Mouse (Mus musculus): Measurements from ENCODE around the gene Bola1.
"Not testable (repeated sequence)": the region's sequence is repeated elsewhere in the genome, so short reads cannot be mapped to it uniquely, and the experiment has no call there.

Gene Bola1

DNA sequence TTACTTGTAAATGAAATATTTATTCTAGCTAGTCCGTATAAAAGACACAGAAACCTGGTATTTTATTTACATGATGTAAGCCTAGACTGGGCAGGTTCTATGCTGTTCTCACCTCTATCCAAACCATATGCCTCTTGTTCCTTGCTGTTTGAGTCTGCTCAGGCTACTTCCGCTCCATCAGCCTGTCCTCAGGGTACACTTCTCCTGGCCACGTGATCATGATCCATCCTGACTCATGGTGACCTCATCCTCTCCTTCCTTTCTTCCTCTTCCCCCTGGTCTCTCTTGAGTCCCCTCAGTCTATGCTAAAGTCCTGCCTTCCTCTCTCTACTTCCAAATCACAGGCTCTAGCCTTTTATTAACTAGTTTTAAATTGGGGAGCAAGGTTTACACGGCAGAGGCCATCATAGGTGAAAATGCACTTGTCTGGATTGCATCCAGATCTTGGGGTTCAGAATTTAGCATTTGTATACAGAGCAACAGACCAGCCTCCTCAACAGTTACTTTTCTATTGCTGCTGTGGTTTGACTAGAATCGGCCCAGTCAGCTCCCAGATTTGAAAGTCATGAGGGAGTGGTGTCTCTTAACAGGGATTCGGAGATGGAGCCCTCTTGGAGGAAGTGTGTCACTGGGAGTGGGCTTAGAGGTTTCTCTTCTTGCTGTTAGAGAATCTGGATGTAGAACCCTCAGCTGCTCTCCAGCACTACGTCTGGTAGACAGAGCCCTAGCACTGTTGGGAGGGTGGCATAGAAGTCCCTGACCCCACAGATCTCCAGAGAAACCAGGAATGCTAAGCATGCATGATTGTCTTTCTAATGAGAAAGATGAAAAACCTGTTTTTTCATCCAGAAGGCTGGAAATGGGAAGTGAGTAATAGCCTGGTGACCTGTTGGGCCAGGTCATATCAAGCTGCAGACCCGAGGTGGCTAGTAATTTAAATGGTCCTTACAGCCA is 7.5 kb upstream of the Bola1 start:
- DNase-seq (ENCODE audit: low spot score in 2 of 2) = no peak

- DNase-seq (ENCODE audit: low spot score in 2 of 2) = no peak
Observed at GRCm38 (mm10) chr3:96225421-96225820, 5.9 kb upstream of the Bola1 start.

DNA sequence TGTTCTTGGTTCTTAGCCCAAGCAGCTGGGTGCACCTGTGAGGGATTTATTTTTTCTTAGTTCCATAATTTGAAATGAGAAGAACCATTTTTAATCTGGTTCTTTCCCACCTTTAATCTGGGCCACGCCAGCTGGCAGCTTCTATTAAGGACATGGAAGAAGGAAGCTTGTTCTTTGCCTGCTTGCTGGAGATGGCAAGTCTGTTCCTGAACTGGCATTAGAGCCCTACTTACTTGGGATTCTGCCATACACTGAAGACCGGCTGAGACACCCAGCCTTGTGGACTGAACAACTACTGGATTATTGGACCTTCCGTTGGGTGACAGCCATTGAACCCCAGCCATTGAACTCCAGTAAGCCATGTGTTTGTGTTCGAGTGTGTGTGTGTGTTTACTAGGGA is 3.3 kb upstream of the Bola1 start:
- DNase-seq (ENCODE audit: low spot score in 2 of 2) = no peak

DNA sequence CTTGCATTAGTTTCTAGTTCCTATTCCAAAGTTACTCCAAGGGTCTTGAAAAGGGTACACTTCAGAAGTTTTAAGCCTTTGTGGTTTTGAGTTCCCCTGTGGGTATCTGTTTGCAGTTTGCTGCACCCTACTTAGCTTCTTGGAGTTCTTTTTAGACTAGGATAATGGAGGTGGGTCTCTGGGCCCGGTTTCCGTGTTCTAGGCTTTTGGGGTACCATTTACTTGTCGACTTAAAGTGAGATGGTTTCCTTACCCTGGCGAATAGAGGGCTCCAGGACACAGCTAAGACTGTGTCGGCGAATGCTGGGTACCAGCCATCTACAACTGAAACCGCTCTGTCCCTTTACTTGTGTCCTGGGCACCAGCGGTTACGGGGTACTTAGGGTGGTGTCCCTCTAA is 2.1 kb upstream of the Bola1 start:
- DNase-seq (ENCODE audit: low spot score in 2 of 2) = peak; percentile 8 to 23

- DNase-seq (ENCODE audit: low spot score in 2 of 2) = peak; percentile 85 to 90
Observed at GRCm38 (mm10) chr3:96220765-96221639, 1.5 kb upstream of the Bola1 start, which contains the start of the genes Hist2h2ac and Hist2h2be. TSS of gene Hist2h2ac (minus strand) at chr3:96220880. TSS of gene Hist2h2be (plus strand) at chr3:96221119.

GRCm38 (mm10) chr3:96220131-96220764 is 739 bp upstream of the Bola1 start:
- not testable (repeated sequence) for DNase-seq (ENCODE audit: low spot score in 2 of 2)

GRCm38 (mm10) chr3:96219191-96219641 is 293 bp downstream of the Bola1 start:
- DNase-seq (ENCODE audit: low spot score in 2 of 2) = peak in 1 of 2 experiments; percentile 46

DNA sequence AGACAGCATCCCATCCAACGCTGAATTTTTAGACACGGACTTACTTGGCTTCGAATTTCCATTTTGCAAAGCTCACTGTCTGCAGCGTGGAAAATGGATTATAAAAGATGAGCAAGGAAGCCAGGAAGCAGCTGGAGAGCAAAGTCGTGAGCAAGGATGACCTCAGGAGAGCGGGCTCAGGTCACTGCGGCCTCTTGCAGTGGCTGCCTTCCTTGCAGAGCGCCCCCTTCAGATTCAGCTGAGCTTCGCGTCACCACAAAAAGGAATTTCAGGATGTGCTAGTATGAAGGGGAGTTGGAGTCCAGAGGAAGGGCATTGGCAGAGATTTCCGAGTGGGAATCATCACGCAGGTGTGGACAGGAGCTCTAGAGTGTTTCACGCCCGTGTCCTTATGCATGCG is 10.3 kb downstream of the Bola1 start:
- DNase-seq (ENCODE audit: low spot score in 2 of 2) = no peak

- DNase-seq (ENCODE audit: low spot score in 2 of 2) = no peak
Observed at GRCm38 (mm10) chr3:96207819-96208218, 11.7 kb downstream of the Bola1 start.

DNA sequence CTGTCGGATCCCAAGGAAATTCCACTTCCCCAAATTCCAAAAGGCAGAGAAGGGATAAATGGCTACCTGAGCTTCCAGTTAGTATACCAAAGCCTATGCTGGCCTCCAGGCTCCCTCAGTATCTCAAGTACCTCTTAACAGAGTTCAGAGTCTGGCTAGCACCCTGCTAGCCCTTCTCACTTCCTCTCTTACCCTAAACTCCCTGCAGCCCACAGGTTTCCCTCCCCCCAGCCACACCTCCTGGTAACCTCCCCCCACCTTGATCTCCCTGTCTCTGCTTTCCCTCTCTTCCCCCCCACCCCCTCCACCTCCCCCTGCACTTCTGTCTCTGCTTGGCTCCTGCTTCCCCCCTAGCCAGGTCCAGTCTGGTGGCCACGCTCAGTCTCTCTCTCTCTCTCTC is 19.8 kb downstream of the Bola1 start:
- DNase-seq (ENCODE audit: low spot score in 2 of 2) = no peak

GRCm38 (mm10) chr3:96198601-96199251 is 20.8 kb downstream of the Bola1 start:
- DNase-seq (ENCODE audit: low spot score in 2 of 2) = not testable (repeated sequence)

- no peak for DNase-seq (ENCODE audit: low spot score in 2 of 2)
Observed at GRCm38 (mm10) chr3:96198181-96198580, 21.3 kb downstream of the Bola1 start.

DNA sequence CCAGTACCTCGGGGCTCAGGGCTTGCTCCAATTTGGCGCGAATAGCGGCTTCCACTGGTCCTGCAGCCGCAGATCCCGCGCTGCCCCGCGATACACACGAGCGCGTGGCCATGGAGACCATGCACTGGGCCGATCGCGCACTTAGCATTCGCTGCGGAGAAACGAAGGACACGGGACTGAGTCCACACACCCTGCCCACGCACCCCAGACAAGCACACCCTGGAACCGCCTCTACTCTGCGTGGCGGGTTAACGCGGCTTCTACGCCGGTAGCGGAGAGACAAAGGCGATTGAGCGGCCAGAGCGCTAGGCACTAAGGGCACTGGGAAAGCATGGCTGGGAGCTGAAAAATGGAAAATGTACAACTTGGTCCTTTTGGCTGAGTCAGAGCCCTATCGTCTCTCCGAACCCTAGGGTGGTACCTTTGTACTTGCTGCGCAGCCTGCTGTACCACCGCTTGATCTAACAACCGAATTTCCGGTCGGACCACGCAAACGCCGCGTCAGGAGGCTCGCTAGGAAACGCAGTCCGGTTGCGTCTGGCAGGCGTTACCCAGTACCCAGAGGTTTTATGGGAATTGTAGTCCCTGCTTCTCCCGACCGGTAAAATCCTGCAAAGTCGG is 22.3 kb downstream of the Bola1 start:
- peak; percentile 95 for DNase-seq (ENCODE audit: low spot score in 2 of 2)

DNA sequence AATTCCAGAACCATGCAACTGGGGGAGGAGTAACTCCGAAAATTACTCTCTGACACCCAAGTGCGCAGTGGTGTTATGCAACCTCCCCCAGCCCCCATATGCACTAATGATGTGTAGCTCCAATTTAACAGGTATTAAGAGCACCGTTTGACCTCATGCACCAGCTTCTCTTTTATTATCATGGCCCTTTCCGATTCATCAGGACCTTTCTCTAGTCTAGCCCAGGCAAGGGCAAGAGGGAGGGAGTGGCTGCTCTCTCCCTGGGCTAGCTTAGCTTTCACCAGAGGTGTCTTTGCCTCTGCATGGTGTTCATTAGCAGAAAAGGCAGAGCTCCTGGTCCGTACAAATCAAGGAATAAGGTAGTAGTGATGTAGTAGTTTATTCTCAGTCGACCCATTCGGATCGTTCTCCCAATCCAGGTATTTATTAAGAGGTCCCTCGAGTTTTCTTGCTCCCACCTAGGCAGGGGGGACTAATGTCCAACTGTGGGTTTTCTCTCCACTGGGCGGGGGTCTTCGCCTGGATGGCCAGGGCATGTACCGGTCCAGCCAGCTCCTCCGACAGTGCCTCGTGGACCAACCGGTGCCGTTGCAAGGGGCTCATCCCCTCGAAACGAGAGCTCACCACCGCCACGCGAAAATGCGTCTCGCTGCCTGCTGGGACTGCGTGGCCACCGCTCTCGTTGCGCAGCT is 22.9 kb downstream of the Bola1 start:
- DNase-seq (ENCODE audit: low spot score in 2 of 2) = peak in 1 of 2 experiments; percentile 44

DNA sequence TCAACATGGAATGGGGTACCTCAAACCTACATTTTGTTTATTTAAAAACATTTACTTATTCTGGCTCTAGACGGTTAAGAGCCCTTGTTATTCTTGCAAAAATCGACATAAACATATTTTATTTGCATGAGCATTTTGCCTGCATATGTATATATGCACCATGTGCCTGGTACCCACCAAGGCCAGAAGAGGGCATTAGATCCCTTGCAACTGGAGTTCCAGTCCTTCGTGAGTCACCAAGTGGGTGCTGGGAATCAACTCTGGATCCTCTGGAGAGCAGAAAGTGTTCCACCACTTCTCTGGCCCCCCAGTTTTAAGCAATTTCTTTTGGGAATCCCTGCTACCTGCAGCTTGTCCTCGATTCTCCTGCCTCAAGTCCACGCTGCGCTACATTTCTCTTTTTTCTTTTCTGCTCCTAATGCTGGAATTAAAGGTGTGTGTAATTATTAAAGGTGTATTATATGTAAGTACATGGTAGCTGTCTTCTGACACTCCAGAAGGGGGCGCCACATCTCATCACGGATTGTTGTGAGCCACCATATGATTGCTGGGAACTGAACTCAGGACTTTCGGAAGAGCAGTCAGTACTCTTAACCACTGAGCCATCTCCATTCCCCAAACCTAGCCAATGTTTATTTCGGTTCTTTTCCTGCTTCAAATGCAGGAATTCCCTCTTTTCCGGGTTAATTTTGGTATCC is 23.7 kb downstream of the Bola1 start:
- no peak for DNase-seq (ENCODE audit: low spot score in 2 of 2)

- DNase-seq (ENCODE audit: low spot score in 2 of 2) = no peak
Observed at GRCm38 (mm10) chr3:96194966-96195365, 24.5 kb downstream of the Bola1 start.

GRCm38 (mm10) chr3:96192977-96193376 is 26.5 kb downstream of the Bola1 start:
- DNase-seq (ENCODE audit: low spot score in 2 of 2) = no peak

GRCm38 (mm10) chr3:96182382-96182776 is 37.1 kb downstream of the Bola1 start:
- peak in 1 of 2 experiments; percentile 47 for DNase-seq (ENCODE audit: low spot score in 2 of 2)
